Mouse (Mus musculus): ENCODE data around the gene Rpl36-ps4. TPM values are rescaled to one million over a fixed set of nuclear protein-coding genes. Genes with fewer than 3 reads are reported as not detected.
"Not testable (repeated sequence)": the region's sequence is repeated elsewhere in the genome, so short reads cannot be mapped to it uniquely, and the experiment has no call there.

Gene Rpl36-ps4
- polyA plus RNA-seq, 1 experiment from 2014 or later: not detected

- not testable (repeated sequence) for H3K36me3 ChIP-seq (ENCODE audit: control insufficient read depth, insufficient read depth); H3K27me3 ChIP-seq (ENCODE audit: control insufficient read depth, insufficient read depth, low read depth, low read length); H3K9ac ChIP-seq (ENCODE audit: low read depth, low read length); H3K4me3 ChIP-seq (ENCODE audit: low read depth, low read length); H3K4me1 ChIP-seq (ENCODE audit: control insufficient read depth, low read depth, low read length); H3K27ac ChIP-seq (ENCODE audit: low read length); H3K9me3 ChIP-seq (replicated peaks; ENCODE audit: control insufficient read depth, low read length); ATAC-seq (ENCODE audit: low read depth); H3K4me2 ChIP-seq (ENCODE audit: low read depth, low read length)
- 70% methylated on average over 5 of the region's 5 CpGs for WGBS (ENCODE audit: insufficient replicate concordance)
Observed at GRCm38 (mm10) chr17:87959931-87960330, 39.2 kb downstream of the Rpl36-ps4 start.

DNA sequence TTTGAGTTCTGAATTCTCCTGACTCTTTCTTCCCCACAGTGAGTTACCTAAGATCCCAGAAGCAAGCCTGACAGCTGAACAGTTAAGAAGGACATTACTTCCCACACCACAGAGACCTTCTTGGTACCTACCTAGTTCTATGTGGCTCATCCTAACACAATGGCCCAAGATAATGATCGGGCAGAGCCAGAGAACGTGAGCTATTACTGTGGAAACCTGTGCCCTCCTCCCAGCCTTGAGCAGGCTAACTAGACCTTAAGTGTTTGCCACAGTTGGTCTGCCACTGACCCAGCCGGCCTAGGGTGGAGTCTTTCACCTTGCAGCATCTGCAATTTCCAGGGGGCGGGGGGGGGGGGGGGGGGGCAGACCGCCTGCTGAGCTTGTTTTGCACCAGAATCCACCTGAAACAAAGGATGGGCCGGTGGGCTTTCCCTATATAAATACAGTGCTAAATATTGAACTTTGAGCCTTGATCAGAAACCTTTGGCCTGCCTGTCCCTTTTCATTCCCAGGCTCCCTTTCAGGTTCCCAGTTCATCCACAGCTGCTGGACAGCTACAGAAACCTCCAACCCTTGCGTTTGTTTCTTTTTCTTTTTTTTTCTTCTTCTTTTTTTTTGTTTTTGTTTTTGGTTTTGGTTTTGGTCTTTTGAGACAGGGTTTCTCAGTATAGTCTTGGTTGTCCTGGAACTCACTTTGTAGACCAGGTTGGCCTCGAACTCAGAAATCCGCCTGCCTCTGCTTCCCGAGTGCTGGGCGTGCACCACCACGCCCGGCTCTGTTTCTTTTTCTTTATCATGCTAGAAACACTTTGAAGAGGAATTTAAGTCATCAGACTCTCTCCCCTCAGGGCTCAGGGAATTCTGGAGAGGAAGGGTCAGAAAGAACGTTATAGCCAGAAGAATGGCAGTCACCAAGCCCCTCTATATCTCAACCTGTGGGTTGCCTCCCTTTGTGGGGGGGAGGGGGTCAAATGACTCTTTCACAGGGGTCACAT lies 42.6 kb downstream of the Rpl36-ps4 start:
- Histone ChIP-seq H3K4me1 (ENCODE audit: control insufficient read depth, low read depth, low read length) (no peaks in the 10 kb centered on the region), H3K9ac (ENCODE audit: low read depth, low read length) (no peak overlapping the region), H3K4me2 (ENCODE audit: low read depth, low read length) (no peak overlapping the region), H3K27ac (ENCODE audit: low read length) (no peak overlapping the region), H3K27me3 (ENCODE audit: control insufficient read depth, insufficient read depth, low read depth, low read length) (no peaks in the 10 kb centered on the region), H3K36me3 (ENCODE audit: control insufficient read depth, insufficient read depth) (no peaks in the 10 kb centered on the region), H3K9me3 (replicated peaks; ENCODE audit: control insufficient read depth, low read length) (no peaks in the 10 kb centered on the region), H3K4me3 (ENCODE audit: low read depth, low read length) (no peak overlapping the region)
- 79% methylated on average over 13 of the region's 14 CpGs for WGBS (ENCODE audit: insufficient replicate concordance)
- no peak for ATAC-seq (ENCODE audit: low read depth)

GRCm38 (mm10) chr17:87968483-87968926 lies 47.7 kb downstream of the Rpl36-ps4 start:
- H3K4me3 ChIP-seq (ENCODE audit: low read depth, low read length); H3K27ac ChIP-seq (ENCODE audit: low read length); H3K4me1 ChIP-seq (ENCODE audit: control insufficient read depth, low read depth, low read length); H3K36me3 ChIP-seq (ENCODE audit: control insufficient read depth, insufficient read depth); H3K9me3 ChIP-seq (replicated peaks; ENCODE audit: control insufficient read depth, low read length); H3K4me2 ChIP-seq (ENCODE audit: low read depth, low read length); H3K9ac ChIP-seq (ENCODE audit: low read depth, low read length); H3K27me3 ChIP-seq (ENCODE audit: control insufficient read depth, insufficient read depth, low read depth, low read length): not testable (repeated sequence)
- ATAC-seq (ENCODE audit: low read depth): peak; percentile 59; the same call in 1 of the 2 replicates
- 43% methylated on average over 6 of the region's 8 CpGs for WGBS (ENCODE audit: insufficient replicate concordance)

Other genes starting within 250 kb of the Rpl36-ps4 start
- 23.3 and 25.9 TPM in 2 replicates for gene Msh2, start 248.6 kb upstream of the Rpl36-ps4 start, polyA plus RNA-seq (2015; fragmentation: Nextera tagmentation; extraction: Ambion mirVana)
- gene Kcnk12, start 123.0 kb upstream of the Rpl36-ps4 start, polyA plus RNA-seq (2015; fragmentation: Nextera tagmentation; extraction: Ambion mirVana): 0.25 and 0.29 TPM in 2 replicates
- gene Msh6, start 54.1 kb downstream of the Rpl36-ps4 start, polyA plus RNA-seq (2015; fragmentation: Nextera tagmentation; extraction: Ambion mirVana): 20.3 and 21.8 TPM in 2 replicates
- gene Fbxo11, start 144.3 kb downstream of the Rpl36-ps4 start, polyA plus RNA-seq (2015; fragmentation: Nextera tagmentation; extraction: Ambion mirVana): 2.6 TPM in 2 replicates

Data from liver, embryonic 16.5 days (tissue).